Comparison of ENCODE assay signal across 29 mouse cellular contexts in the genomic region with DNA sequence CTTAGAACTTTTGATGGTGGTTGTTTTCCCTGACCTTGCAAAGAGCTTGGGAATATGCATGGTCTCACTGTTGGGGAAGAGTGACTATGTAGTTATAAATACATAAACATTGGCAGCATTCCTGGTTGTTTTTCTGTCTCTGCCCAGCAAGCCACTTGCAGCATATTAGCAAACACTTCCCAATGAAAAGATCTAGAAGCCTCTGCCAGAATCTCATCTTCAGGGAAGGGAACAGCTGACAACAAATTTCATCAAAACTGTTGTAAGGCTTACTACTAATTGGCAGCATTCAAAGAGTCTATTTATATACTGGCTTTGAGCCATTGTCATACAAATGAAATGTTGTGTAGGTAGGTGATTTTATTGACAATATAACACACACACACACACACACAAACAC. TPM values are rescaled to one million over a fixed set of nuclear protein-coding genes. Genes with fewer than 3 reads are reported as not detected.
DNase-seq lines count a peak whose midpoint lies in the region; ATAC-seq and TF ChIP-seq lines count a peak whose summit lies in the region.
"Had no signal": no experiment of that assay in that cellular context is flagged by ENCODE, and none has a peak within 500 bp of the region (broad histone marks: within the 10 kb centered on the region; RNA-seq: fewer than 3 reads in every experiment).

No protein-coding gene starts in this region.

- no peaks in the 10 kb centered on the region for H3K4me1 ChIP-seq in forebrain, embryonic 15.5 days
- no peaks in the 10 kb centered on the region for H3K4me1 ChIP-seq in forebrain, embryonic 10.5 days
- H3K4me1 ChIP-seq in forebrain, postnatal 0 days (ENCODE audit: insufficient read depth): no peaks in the 10 kb centered on the region
- H3K4me1 ChIP-seq: hindbrain, embryonic 15.5 days; intestine, embryonic 15.5 days; limb, embryonic 15.5 days; lung, embryonic 15.5 days; midbrain, embryonic 12.5 days; neural tube, embryonic 13.5 days had no signal

- no peak for DNase-seq in forebrain, embryonic 10.5 days (ENCODE audit: extremely low spot score, low spot score)
- DNase-seq in left cerebral cortex, postnatal 14 days (ENCODE audit: low spot score in 2 of 2): peak; percentile 2 to 6
- no peak for DNase-seq in left cerebral cortex, adult 18-20 months (ENCODE audit: low spot score in 2 of 2)
- peak; percentile 83 for DNase-seq in brain, embryonic 14.5 days (ENCODE audit: low read depth)
- DNase-seq in forebrain, postnatal 0 days: peak; percentile 14
- DNase-seq in kidney, postnatal 4 days: no peak
- DNase-seq: adrenal gland, adult 2 months; B cell, adult 2 months; cerebellum, adult 9-10 months; gastrocnemius, adult 2 months; heart, postnatal 4 days; kidney, adult 8-10 months; kidney, postnatal 10 days; left cerebral cortex, postnatal 4 days; thymus, postnatal 14 days had no signal

- no peak for TF ChIP-seq POLR2A in brain, embryonic 14.5 days (IDR thresholded peaks at IDR 0.05; ENCODE audit: borderline replicate concordance, extremely low read depth, insufficient read depth, insufficient read length, poor library complexity, severe bottlenecking)

- no peaks in the 10 kb centered on the region for H3K9me3 ChIP-seq in forebrain, embryonic 15.5 days
- H3K9me3 ChIP-seq in forebrain, embryonic 10.5 days: no peaks in the 10 kb centered on the region
- no peaks in the 10 kb centered on the region for H3K9me3 ChIP-seq in forebrain, postnatal 0 days (ENCODE audit: low read length)
- H3K9me3 ChIP-seq: hindbrain, embryonic 15.5 days; intestine, embryonic 15.5 days; limb, embryonic 15.5 days; lung, embryonic 15.5 days; midbrain, embryonic 12.5 days; neural tube, embryonic 13.5 days had no signal

- H3K4me2 ChIP-seq in forebrain, embryonic 15.5 days (replicated peaks): no peak overlapping the region
- no peak overlapping the region for H3K4me2 ChIP-seq in forebrain, postnatal 0 days (ENCODE audit: low read depth)
- H3K4me2 ChIP-seq: hindbrain, embryonic 15.5 days; intestine, embryonic 15.5 days; limb, embryonic 15.5 days; lung, embryonic 15.5 days; midbrain, embryonic 12.5 days; neural tube, embryonic 13.5 days had no signal

- intact Hi-C loops in left cerebral cortex, postnatal 14 days (cut with DNase I): no loop called here

- H3K27ac ChIP-seq in forebrain, embryonic 15.5 days (replicated peaks): no peak overlapping the region
- no peak overlapping the region for H3K27ac ChIP-seq in forebrain, embryonic 10.5 days
- no peak overlapping the region for H3K27ac ChIP-seq in forebrain, postnatal 0 days (ENCODE audit: low read depth, low read length)
- H3K27ac ChIP-seq: gastrocnemius, adult 2 months; hindbrain, embryonic 15.5 days; intestine, embryonic 15.5 days; left cerebral cortex, adult 2 months; limb, embryonic 15.5 days; liver, embryonic 14.5 days; lung, embryonic 15.5 days; midbrain, embryonic 12.5 days; neural tube, embryonic 13.5 days had no signal

- no peak overlapping the region for H3K4me3 ChIP-seq in forebrain, embryonic 15.5 days
- H3K4me3 ChIP-seq in forebrain, embryonic 10.5 days: no peak overlapping the region
- no peak overlapping the region for H3K4me3 ChIP-seq in forebrain, postnatal 0 days (ENCODE audit: low read depth, low read length)
- H3K4me3 ChIP-seq: gastrocnemius, adult 2 months; hindbrain, embryonic 15.5 days; intestine, embryonic 15.5 days; left cerebral cortex, adult 2 months; limb, embryonic 15.5 days; lung, embryonic 15.5 days; midbrain, embryonic 12.5 days; neural tube, embryonic 13.5 days had no signal

- ATAC-seq in forebrain, embryonic 15.5 days (replicated peaks): peak; percentile 61
- no peak for ATAC-seq in forebrain, postnatal 0 days
- ATAC-seq: intestine, embryonic 15.5 days had no signal

- no peaks in the 10 kb centered on the region for H3K36me3 ChIP-seq in forebrain, embryonic 15.5 days
- H3K36me3 ChIP-seq in forebrain, embryonic 10.5 days (replicated peaks): no peaks in the 10 kb centered on the region
- no peaks in the 10 kb centered on the region for H3K36me3 ChIP-seq in forebrain, postnatal 0 days (ENCODE audit: insufficient read depth)
- H3K36me3 ChIP-seq: hindbrain, embryonic 15.5 days; intestine, embryonic 15.5 days; limb, embryonic 15.5 days; lung, embryonic 15.5 days; midbrain, embryonic 12.5 days; neural tube, embryonic 13.5 days had no signal

- H3K27me3 ChIP-seq in forebrain, embryonic 15.5 days: no peaks in the 10 kb centered on the region
- no peaks in the 10 kb centered on the region for H3K27me3 ChIP-seq in forebrain, embryonic 10.5 days (ENCODE audit: poor library complexity, severe bottlenecking)
- H3K27me3 ChIP-seq in forebrain, postnatal 0 days (ENCODE audit: insufficient read depth, low read length): no peaks in the 10 kb centered on the region
- H3K27me3 ChIP-seq: hindbrain, embryonic 15.5 days; intestine, embryonic 15.5 days; limb, embryonic 15.5 days; lung, embryonic 15.5 days; midbrain, embryonic 12.5 days; neural tube, embryonic 13.5 days had no signal

- H3K9ac ChIP-seq in forebrain, embryonic 15.5 days (replicated peaks): no peak overlapping the region
- H3K9ac ChIP-seq in forebrain, postnatal 0 days: no peak overlapping the region
- H3K9ac ChIP-seq: hindbrain, embryonic 15.5 days; intestine, embryonic 15.5 days; limb, embryonic 15.5 days; liver, embryonic 14.5 days; lung, embryonic 15.5 days; midbrain, embryonic 12.5 days; neural tube, embryonic 13.5 days had no signal

- TF ChIP-seq CTCF in brain, embryonic 14.5 days (IDR thresholded peaks at IDR 0.05; ENCODE audit: borderline replicate concordance, extremely low read depth, insufficient read depth, insufficient read length): no peak
- TF ChIP-seq CTCF in forebrain, postnatal 0 days (IDR thresholded peaks at IDR 0.05; ENCODE audit: low read depth): no peak

RNA-seq across cellular contexts. Expression of a gene that starts 0.8 kb away (rescaled TPM):
- 0.11 and 0.29 TPM in 2 replicates for polyA plus RNA-seq in forebrain, embryonic 15.5 days (2015; fragmentation: Nextera tagmentation; extraction: Ambion mirVana)
- polyA plus RNA-seq in forebrain, embryonic 10.5 days (2016; fragmentation: Nextera tagmentation; extraction: Ambion mirVana): 0.14 TPM in 1 of 2 replicates, not detected in the other
- not detected for total RNA-seq in left cerebral cortex, postnatal 14 days (2021)
- not detected for total RNA-seq in left cerebral cortex, adult 18-20 months (2021)
- not detected in 2 replicates for polyA plus RNA-seq in brain, embryonic 14.5 days (2012; rRNA removed)
- 0.10 and 0.15 TPM in 2 replicates for total RNA-seq in forebrain, postnatal 0 days (2014; rRNA removed)
- polyA plus RNA-seq in forebrain, postnatal 0 days (2015; fragmentation: Nextera tagmentation; extraction: Ambion mirVana): 0.19 and 0.30 TPM in 2 replicates
- total RNA-seq: gastrocnemius, adult 2 months; gastrocnemius, postnatal 4 days; heart, adult 8-10 months; heart, postnatal 4 days; layer of hippocampus, adult 8-10 months; left cerebral cortex, adult 2 months; left cerebral cortex, postnatal 4 days had no signal
- polyA plus RNA-seq: adrenal gland, adult 2 months; heart, embryonic 14.5 days; intestine, embryonic 15.5 days; limb, embryonic 15.5 days; spleen, adult 2 months had no signal

Comparison
In these comparisons a context has a peak if more than half of its experiments do, and no peak if none do; other contexts are left out.
1. DNase-seq: peak in left cerebral cortex, postnatal 14 days (2 of 2), brain, embryonic 14.5 days (single experiment) and forebrain, postnatal 0 days (single experiment); none in forebrain, embryonic 10.5 days (single experiment), left cerebral cortex, adult 18-20 months (0 of 2) and kidney, postnatal 4 days (0 of 2).